Mouse (Mus musculus): Measurements from ENCODE around the gene Stat3.

The Stat3 gene

DNA sequence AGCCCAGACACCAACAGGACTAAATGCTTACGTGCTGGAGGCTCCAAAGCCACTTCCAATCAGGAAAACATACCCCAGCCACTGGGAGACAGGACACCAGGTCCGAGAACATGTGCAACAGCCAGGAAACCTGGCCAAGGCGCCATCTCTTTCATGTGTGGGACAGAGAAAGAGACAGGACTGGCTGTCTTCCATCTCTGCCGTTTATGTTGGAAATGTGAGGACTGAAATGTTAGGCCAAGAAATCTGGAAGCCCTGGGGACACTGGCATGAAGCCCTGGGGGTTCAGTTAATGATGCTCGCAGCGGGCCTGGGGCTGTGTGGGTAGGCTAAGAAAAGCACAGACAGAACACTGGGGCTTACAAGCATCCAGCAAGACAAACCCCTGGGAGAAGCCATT is 48.9 kb downstream of the Stat3 start:
- DNase-seq (ENCODE audit: extremely low spot score), result no peak

GRCm38 (mm10) chr11:100888348-100888820 is 51.0 kb downstream of the Stat3 start:
- no peak for DNase-seq (ENCODE audit: extremely low spot score)

DNA sequence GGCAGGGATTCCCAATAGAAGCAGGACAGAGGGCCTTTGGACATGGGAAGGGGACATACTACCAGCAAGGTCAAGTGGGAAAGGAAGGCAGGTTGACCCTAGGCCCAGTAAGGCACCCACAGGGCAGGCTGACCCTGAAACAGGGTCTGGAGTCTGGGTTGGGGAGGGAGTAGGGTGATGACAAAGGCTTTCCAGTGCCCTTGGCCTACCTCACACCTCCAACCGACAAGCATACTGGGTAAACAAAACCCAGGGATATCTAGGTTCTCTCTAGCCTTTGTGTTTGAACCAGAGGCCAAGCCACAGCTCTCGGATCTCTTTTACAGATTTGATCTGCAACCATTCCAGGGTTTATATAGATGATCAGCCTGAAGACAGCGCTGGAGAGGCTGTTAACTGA is 51.6 kb downstream of the Stat3 start:
- DNase-seq (ENCODE audit: extremely low spot score), result no peak

GRCm38 (mm10) chr11:100887236-100887635 is 52.1 kb downstream of the Stat3 start:
- DNase-seq (ENCODE audit: extremely low spot score), result no peak

DNA sequence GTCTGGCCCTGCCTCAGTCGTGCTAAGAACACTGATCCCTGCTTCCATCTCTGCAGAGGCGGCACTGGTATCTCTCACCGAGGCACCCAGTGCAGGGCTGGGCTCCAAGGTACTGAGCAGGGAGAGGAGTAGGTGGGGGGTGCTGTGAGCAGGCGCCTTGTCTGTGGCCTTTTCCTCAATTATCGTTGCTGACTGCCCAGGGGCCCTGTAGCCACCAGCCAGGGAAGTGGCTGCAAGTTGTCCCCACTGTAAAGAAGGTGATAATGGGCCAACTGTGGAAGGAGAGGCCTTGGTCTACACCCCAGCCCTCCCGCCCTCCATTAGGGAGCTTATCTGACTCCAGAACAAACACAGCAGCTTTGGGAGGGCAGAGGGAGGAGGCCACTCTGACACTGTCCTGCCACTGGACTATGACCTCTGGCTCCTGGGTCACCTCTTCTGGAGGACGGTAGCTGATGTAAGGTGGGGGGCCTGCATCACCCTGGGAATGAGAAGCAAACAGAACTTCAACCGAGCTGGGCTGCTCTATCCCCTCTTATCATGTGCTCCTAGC is 53.1 kb downstream of the Stat3 start:
- DNase-seq (ENCODE audit: extremely low spot score), result peak; percentile 10

- DNase-seq (ENCODE audit: extremely low spot score), result no peak
These were observed 53.9 kb downstream of the Stat3 start for GRCm38 (mm10) chr11:100885472-100885871.

DNA sequence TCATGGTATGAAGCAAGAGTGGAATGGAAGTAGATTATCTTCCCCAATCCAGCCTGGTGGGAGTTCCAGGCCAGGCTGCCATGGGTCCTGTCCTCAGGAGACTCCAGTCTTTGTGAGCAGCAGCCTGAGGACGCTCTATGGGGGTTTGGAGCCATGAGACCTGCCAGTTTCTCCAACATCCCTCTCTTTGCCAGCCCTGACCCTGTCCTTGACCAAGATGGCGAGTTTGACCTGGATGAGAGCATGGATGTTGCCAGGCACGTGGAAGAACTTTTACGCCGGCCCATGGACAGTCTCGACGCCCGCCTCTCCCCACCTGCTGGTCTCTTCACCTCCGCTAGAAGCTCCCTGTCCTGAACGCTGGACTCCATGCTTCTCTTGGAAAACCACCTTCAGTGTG is 55.7 kb downstream of the Stat3 start:
- no peak for DNase-seq (ENCODE audit: extremely low spot score)

GRCm38 (mm10) chr11:100879321-100880078 is 59.8 kb downstream of the Stat3 start:
- no peak for DNase-seq (ENCODE audit: extremely low spot score)

DNA sequence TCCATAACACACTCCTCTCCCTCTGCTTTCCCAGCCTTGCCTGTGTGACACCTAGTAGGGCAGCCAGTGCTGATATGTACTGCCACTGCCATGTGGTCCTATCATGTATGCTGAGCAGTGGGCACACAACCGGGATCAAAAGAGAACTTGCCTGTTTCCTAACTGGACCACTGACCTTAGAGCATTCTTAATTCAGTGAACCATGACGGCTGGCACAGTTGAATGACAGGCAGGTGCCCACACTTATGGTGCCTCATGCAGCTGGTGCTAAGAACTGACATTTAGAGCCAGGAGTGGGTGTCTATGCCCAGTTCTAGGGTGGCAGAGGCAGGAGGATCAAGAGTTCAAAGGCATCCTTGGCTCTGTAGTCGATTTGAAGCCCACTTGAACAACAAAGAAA is 63.6 kb downstream of the Stat3 start:
- DNase-seq (ENCODE audit: extremely low spot score), result no peak

GRCm38 (mm10) chr11:100870968-100871350 is 68.4 kb downstream of the Stat3 start:
- no peak for DNase-seq (ENCODE audit: extremely low spot score)

- DNase-seq (ENCODE audit: extremely low spot score), result no peak
These were observed 68.9 kb downstream of the Stat3 start for GRCm38 (mm10) chr11:100870256-100870967.

- DNase-seq (ENCODE audit: extremely low spot score), result no peak
These were observed 73.7 kb downstream of the Stat3 start for GRCm38 (mm10) chr11:100865618-100866017.

- DNase-seq (ENCODE audit: extremely low spot score), result no peak
These were observed 76.2 kb downstream of the Stat3 start for GRCm38 (mm10) chr11:100863141-100863540.

DNA sequence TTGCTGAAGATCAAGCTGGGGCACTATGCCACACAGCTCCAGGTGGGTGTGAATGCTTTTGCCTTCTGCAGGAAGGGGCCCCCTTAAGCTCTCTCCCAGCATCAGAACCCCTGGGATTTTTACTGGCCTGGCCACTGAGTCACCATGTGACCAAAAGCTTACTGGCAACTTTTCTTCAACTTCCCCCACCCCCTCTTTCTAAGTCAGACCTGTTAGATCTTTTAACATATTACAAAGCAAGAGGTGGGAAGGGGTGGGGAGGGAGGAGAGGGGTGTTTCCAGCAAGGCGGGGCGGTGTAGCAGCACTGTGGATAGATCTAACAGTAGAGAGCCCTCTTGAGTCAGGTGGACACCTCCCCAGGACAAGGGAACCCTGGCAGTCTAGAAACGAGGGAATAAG is 77.5 kb downstream of the Stat3 start:
- no peak for DNase-seq (ENCODE audit: extremely low spot score)

DNA sequence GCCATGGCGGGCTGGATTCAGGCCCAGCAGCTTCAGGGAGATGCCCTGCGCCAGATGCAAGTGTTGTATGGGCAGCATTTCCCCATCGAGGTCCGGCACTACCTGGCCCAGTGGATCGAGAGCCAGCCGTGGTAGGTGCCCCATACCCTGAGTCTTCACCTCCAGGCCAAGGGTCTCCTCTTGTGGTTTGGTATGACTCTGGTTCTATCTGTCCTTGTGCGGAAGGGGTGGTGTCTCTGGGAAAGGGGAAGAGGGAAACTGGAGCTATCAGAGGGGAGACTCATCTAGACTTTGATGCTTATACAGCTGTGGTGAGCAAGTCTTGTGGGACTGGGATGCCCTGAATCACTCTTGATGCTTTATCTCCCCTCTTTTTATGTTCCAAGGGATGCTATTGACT is 78.0 kb downstream of the Stat3 start:
- DNase-seq (ENCODE audit: extremely low spot score), result no peak

- peak; percentile 66 for DNase-seq (ENCODE audit: extremely low spot score)
These were observed 78.9 kb downstream of the Stat3 start for GRCm38 (mm10) chr11:100860198-100861048.

DNA sequence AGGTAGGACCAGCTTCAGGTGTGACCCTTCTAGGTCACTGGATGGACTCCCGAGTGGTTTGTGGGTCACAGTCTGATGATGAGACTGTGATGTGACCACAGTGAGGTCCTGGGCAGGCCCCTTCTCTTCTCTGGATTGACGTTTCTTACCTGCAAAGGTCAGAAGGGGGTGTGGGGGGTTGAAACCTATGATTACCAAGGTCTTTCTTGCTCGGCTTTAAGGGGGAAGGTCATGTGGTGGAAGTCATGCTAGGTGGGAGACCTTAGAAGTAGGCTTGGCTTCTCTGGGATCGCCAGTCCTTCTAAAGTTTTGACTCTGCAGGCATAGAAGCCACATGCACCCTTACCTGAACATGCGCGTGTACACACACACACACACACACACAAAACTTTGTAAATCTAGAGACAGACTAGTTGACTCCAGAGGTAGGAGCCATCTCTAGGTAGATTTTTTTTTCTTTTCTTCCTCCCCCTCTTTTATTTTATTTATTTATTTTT is 79.7 kb downstream of the Stat3 start:
- DNase-seq (ENCODE audit: extremely low spot score), result no peak

DNA sequence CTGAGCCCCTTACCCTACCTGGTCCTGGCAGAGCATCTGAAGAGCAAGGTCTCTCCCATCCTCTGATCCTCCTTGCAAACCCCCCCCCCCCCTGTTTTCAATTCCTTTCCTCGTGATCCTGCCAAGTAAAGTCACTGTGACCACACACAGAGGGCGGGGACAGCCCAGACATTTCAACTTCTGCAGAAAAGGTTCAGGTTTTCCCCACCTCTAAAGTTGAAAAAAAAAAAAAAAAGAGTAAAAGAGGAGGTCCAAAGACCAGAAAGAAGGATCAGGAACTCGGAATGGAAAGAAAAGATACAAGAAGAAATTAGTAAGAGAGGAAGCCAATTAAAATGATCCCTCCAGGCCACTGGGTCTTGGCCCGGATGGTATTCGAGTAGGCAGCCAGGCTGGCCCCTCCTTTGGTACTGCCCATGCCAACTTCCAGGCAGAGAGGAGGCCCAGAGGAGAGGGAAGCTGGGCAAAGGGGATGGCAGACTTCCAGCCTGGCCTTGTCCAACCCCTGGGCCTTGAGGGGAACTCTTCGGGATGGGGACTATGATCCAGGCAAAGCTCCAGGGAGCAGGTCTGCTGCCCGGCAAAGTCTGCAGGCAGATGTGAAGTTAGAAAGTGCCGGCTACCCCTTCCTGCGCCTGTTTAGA is 80.3 kb downstream of the Stat3 start, which contains the start of gene Stat5a:
TSS of gene Stat5a (plus strand) at position 417 of the 644 bp plus-strand sequence.
- DNase-seq (ENCODE audit: extremely low spot score), result no peak

- DNase-seq (ENCODE audit: extremely low spot score), result no peak
These were observed 81.4 kb downstream of the Stat3 start for GRCm38 (mm10) chr11:100857960-100858359.

GRCm38 (mm10) chr11:100855178-100855577 is 84.2 kb downstream of the Stat3 start:
- DNase-seq (ENCODE audit: extremely low spot score), result no peak

- DNase-seq (ENCODE audit: extremely low spot score), result no peak
These were observed 85.1 kb downstream of the Stat3 start for GRCm38 (mm10) chr11:100854268-100854667.
